In genomic region chr6:50309019-50309418, GRCm38 (mm10) we compare ENCODE assay signal across 8 mouse cellular contexts. TPM values are rescaled to one million over a fixed set of nuclear protein-coding genes. Genes with fewer than 3 reads are reported as not detected.
A peak's percentile ranks its signal among the peaks of the same experiment; 100 is the strongest.
DNase-seq lines count a peak whose midpoint lies in the region; ATAC-seq and TF ChIP-seq lines count a peak whose summit lies in the region.

No protein-coding gene starts in this region.

- no peaks in the 10 kb centered on the region for H3K9me3 ChIP-seq in heart, postnatal 0 days (replicated peaks; ENCODE audit: control insufficient read depth, low read length)
- no peaks in the 10 kb centered on the region for H3K9me3 ChIP-seq in heart, embryonic 11.5 days (replicated peaks; ENCODE audit: control insufficient read depth, low read length)
- no peaks in the 10 kb centered on the region for H3K9me3 ChIP-seq in forebrain, embryonic 11.5 days (ENCODE audit: control insufficient read depth, low read length)
- H3K9me3 ChIP-seq in limb, embryonic 14.5 days (ENCODE audit: control insufficient read depth, low read length): no peaks in the 10 kb centered on the region

- TF ChIP-seq EP300 in heart, postnatal 0 days (IDR thresholded peaks at IDR 0.05; ENCODE audit: low read depth): no peak

- no peak overlapping the region for H3K4me2 ChIP-seq in heart, postnatal 0 days (ENCODE audit: low read depth, low read length)
- no peak overlapping the region for H3K4me2 ChIP-seq in heart, embryonic 11.5 days
- no peak overlapping the region for H3K4me2 ChIP-seq in forebrain, embryonic 11.5 days (ENCODE audit: low read depth, low read length, severe bottlenecking)
- H3K4me2 ChIP-seq in limb, embryonic 14.5 days (replicated peaks; ENCODE audit: low read depth, low read length, severe bottlenecking): no peak overlapping the region

- H3K27ac ChIP-seq in heart, postnatal 0 days (ENCODE audit: low read depth): no peak overlapping the region
- H3K27ac ChIP-seq in heart, embryonic 11.5 days (ENCODE audit: low read depth, low read length): no peak overlapping the region
- no peak overlapping the region for H3K27ac ChIP-seq in spleen, adult 2 months (ENCODE audit: insufficient read depth, low read length)
- no peak overlapping the region for H3K27ac ChIP-seq in forebrain, embryonic 11.5 days (ENCODE audit: low read depth, low read length)
- H3K27ac ChIP-seq in limb, embryonic 14.5 days (replicated peaks; ENCODE audit: low read depth, low read length): no peak overlapping the region

- TF ChIP-seq POLR2A in spleen, adult 2 months (IDR thresholded peaks at IDR 0.05; ENCODE audit: low read depth, low read length): no peak
- no peak for TF ChIP-seq POLR2A in limb, embryonic 14.5 days (IDR thresholded peaks at IDR 0.05; ENCODE audit: borderline replicate concordance, extremely low read depth, insufficient read depth, insufficient read length)

- no peak overlapping the region for H3K4me3 ChIP-seq in heart, postnatal 0 days (ENCODE audit: low read depth, low read length)
- no peak overlapping the region for H3K4me3 ChIP-seq in heart, embryonic 11.5 days (ENCODE audit: low read depth, low read length)
- no peak overlapping the region for H3K4me3 ChIP-seq in spleen, adult 2 months (ENCODE audit: extremely low read depth, insufficient read depth, insufficient read length)
- no peak overlapping the region for H3K4me3 ChIP-seq in forebrain, embryonic 11.5 days (ENCODE audit: low read depth, low read length)
- no peak overlapping the region for H3K4me3 ChIP-seq in limb, embryonic 14.5 days (replicated peaks; ENCODE audit: low read length)

- peak; percentile 64 for TF ChIP-seq CTCF in heart, postnatal 0 days (IDR thresholded peaks at IDR 0.05; ENCODE audit: low read depth)
- peak; percentile 7; the same call in 1 of the 2 replicates for TF ChIP-seq CTCF in spleen, adult 2 months (IDR thresholded peaks at IDR 0.05; ENCODE audit: extremely low read depth, insufficient read depth, insufficient read length, insufficient replicate concordance)

- no peaks in the 10 kb centered on the region for H3K27me3 ChIP-seq in heart, postnatal 0 days (ENCODE audit: control insufficient read depth, insufficient read depth, low read length)
- H3K27me3 ChIP-seq in heart, embryonic 11.5 days (ENCODE audit: control insufficient read depth, insufficient read depth, low read length): no peaks in the 10 kb centered on the region
- no peaks in the 10 kb centered on the region for H3K27me3 ChIP-seq in spleen, adult 2 months (ENCODE audit: control insufficient read depth, insufficient read depth, low read length)
- no peaks in the 10 kb centered on the region for H3K27me3 ChIP-seq in forebrain, embryonic 11.5 days (ENCODE audit: control insufficient read depth, insufficient read depth, low read length)
- H3K27me3 ChIP-seq in limb, embryonic 14.5 days (ENCODE audit: control insufficient read depth, insufficient read depth, low read length): no peaks in the 10 kb centered on the region

- H3K4me1 ChIP-seq in heart, postnatal 0 days (ENCODE audit: control insufficient read depth, insufficient read depth): peaks cover 2% of the 10 kb centered on the region; the same call in 1 of the 2 replicates
- H3K4me1 ChIP-seq in heart, embryonic 11.5 days (ENCODE audit: control insufficient read depth, insufficient read depth, low read length): no peaks in the 10 kb centered on the region; the same call in 1 of the 2 replicates
- H3K4me1 ChIP-seq in spleen, adult 2 months (ENCODE audit: control insufficient read depth, insufficient read depth, insufficient read length): peaks cover 4% of the 10 kb centered on the region; the same call in 1 of the 2 replicates
- H3K4me1 ChIP-seq in forebrain, embryonic 11.5 days (replicated peaks; ENCODE audit: control insufficient read depth, insufficient read depth, low read length): no peaks in the 10 kb centered on the region
- H3K4me1 ChIP-seq in limb, embryonic 14.5 days (ENCODE audit: control insufficient read depth, insufficient read depth, low read length): no peaks in the 10 kb centered on the region

- H3K36me3 ChIP-seq in heart, postnatal 0 days (replicated peaks; ENCODE audit: control insufficient read depth, insufficient read depth, low read length): peaks cover 35% of the 10 kb centered on the region
- no peaks in the 10 kb centered on the region for H3K36me3 ChIP-seq in heart, embryonic 11.5 days (ENCODE audit: control insufficient read depth, insufficient read depth, low read length)
- H3K36me3 ChIP-seq in spleen, adult 2 months (ENCODE audit: control insufficient read depth, insufficient read depth, low read length): no peaks in the 10 kb centered on the region
- no peaks in the 10 kb centered on the region for H3K36me3 ChIP-seq in forebrain, embryonic 11.5 days (ENCODE audit: control insufficient read depth, insufficient read depth, low read length)
- H3K36me3 ChIP-seq in limb, embryonic 14.5 days (ENCODE audit: control insufficient read depth, insufficient read depth, low read length): peaks cover 3% of the 10 kb centered on the region; the same call in 1 of the 2 replicates

- H3K9ac ChIP-seq in heart, postnatal 0 days (replicated peaks; ENCODE audit: low read depth, low read length): no peak overlapping the region
- H3K9ac ChIP-seq in heart, embryonic 11.5 days (ENCODE audit: low read depth, low read length): no peak overlapping the region
- H3K9ac ChIP-seq in forebrain, embryonic 11.5 days (ENCODE audit: low read length): no peak overlapping the region
- no peak overlapping the region for H3K9ac ChIP-seq in limb, embryonic 14.5 days (ENCODE audit: low read depth, low read length, severe bottlenecking)

- 27% methylated on average over 6 of the region's 6 CpGs for WGBS in heart, postnatal 0 days
- WGBS in heart, embryonic 11.5 days (ENCODE audit: insufficient replicate concordance): 32% methylated on average over 6 of the region's 6 CpGs
- 74% methylated on average over 6 of the region's 6 CpGs for WGBS in spleen, adult 2 months
- 53% methylated on average over 6 of the region's 6 CpGs for WGBS in forebrain, embryonic 11.5 days
- 39% methylated on average over 6 of the region's 6 CpGs for WGBS in limb, embryonic 14.5 days

- DNase-seq in heart, postnatal 0 days (ENCODE audit: low spot score): peak; percentile 48
- DNase-seq in spleen, adult 2 months (ENCODE audit: low read depth in 1 of 2, low spot score in 2 of 2): no peak
- no peak for DNase-seq in spleen, postnatal 36 days (ENCODE audit: low spot score in 2 of 2)
- DNase-seq in forebrain, embryonic 11.5 days (ENCODE audit: low spot score): peak; percentile 61
- peak; percentile 34 for DNase-seq in limb, embryonic 14.5 days (ENCODE audit: low spot score)
- DNase-seq in testis, postnatal 10 days (ENCODE audit: low spot score): peak; percentile 70

- peak; percentile 47; the same call in 1 of the 2 replicates for ATAC-seq in heart, postnatal 0 days (ENCODE audit: insufficient read depth, low read depth)
- no peak for ATAC-seq in heart, embryonic 11.5 days (replicated peaks; ENCODE audit: insufficient number of reproducible peaks, low FRiP score, low TSS enrichment)
- no peak for ATAC-seq in forebrain, embryonic 11.5 days (replicated peaks; ENCODE audit: low FRiP score)
- peak; percentile 69 for ATAC-seq in limb, embryonic 14.5 days (ENCODE audit: low FRiP score, low read depth)
- no peak for ATAC-seq in frontal cortex, adult (ENCODE audit: low TSS enrichment)

RNA-seq across cellular contexts. Expression of gene Gsdme, which starts 45.4 kb away (rescaled TPM):
- total RNA-seq in heart, postnatal 0 days (2014; rRNA removed; ENCODE audit: low replicate concordance): 3.0 TPM in 1 of 2 replicates, not detected in the other
- polyA plus RNA-seq in heart, postnatal 0 days (2015; fragmentation: Nextera tagmentation; extraction: Ambion mirVana): 27.1 and 29.4 TPM in 2 replicates
- polyA plus RNA-seq in heart, embryonic 11.5 days (2014; fragmentation: Nextera tagmentation; extraction: Ambion mirVana): 29.0 and 32.4 TPM in 2 replicates
- polyA plus RNA-seq in spleen, adult 2 months (2012; rRNA removed): 0.82 and 0.84 TPM in 2 replicates
- polyA plus RNA-seq in forebrain, embryonic 11.5 days (2014; fragmentation: Nextera tagmentation; extraction: Ambion mirVana): 57.6 and 62.3 TPM in 2 replicates
- 4.2 and 4.7 TPM in 2 replicates for polyA plus RNA-seq in limb, embryonic 14.5 days (2012; rRNA removed)
- 34.3 and 37.0 TPM in 2 replicates for polyA plus RNA-seq in limb, embryonic 14.5 days (2014; fragmentation: Nextera tagmentation; extraction: Ambion mirVana)

Comparison
In these comparisons a context has a peak if more than half of its experiments do, and no peak if none do; other contexts are left out.
1. ATAC-seq: peak in heart, postnatal 0 days (single experiment) and limb, embryonic 14.5 days (single experiment); none in heart, embryonic 11.5 days (single experiment), forebrain, embryonic 11.5 days (single experiment) and frontal cortex, adult (single experiment).
2. DNase-seq: peak in heart, postnatal 0 days (single experiment), forebrain, embryonic 11.5 days (single experiment), limb, embryonic 14.5 days (single experiment) and testis, postnatal 10 days (single experiment); none in spleen, adult 2 months (0 of 2) and spleen, postnatal 36 days (0 of 2).